Mouse (Mus musculus) limb, embryonic 15.5 days (tissue): ENCODE results near the gene Tbc1d10c. TPM values are rescaled to one million over a fixed set of nuclear protein-coding genes. Genes with fewer than 3 reads are reported as not detected.
A peak's percentile ranks its signal among the peaks of the same experiment; 100 is the strongest.

Source experiments
- ATAC-seq: fragments of 200-750 bp; cut with Nextera tagmentation; 2 replicates; pipeline ENCODE4 v1.8.0; 2017; ENCODE audit warnings: low read depth, moderate TSS enrichment; ENCODE audit not compliant: insufficient number of reproducible peaks, low FRiP score, low TSS enrichment
- H3K27ac ChIP-seq: fragments of 300-500 bp; sonication (generic); 2 replicates; pipeline ENCODE4 v1.5.1; 2015; ENCODE audit warnings: moderate library complexity, mild to moderate bottlenecking, inconsistent platforms
- H3K27me3 ChIP-seq: fragments of 300-500 bp; sonication (generic); 2 replicates; pipeline ENCODE4 v1.6.1; 2015; ENCODE audit warnings: inconsistent platforms
- H3K36me3 ChIP-seq: fragments of 300-500 bp; sonication (generic); 2 replicates; pipeline ENCODE4 v1.6.1; 2015; ENCODE audit warnings: inconsistent platforms
- H3K4me1 ChIP-seq: fragments of 300-500 bp; sonication (generic); 2 replicates; pipeline ENCODE4 v1.6.1; 2015; ENCODE audit warnings: inconsistent platforms
- H3K4me2 ChIP-seq: fragments of 300-500 bp; sonication (generic); 2 replicates; pipeline ENCODE4 v1.6.1; 2015; ENCODE audit warnings: mild to moderate bottlenecking, inconsistent platforms
- H3K4me3 ChIP-seq: fragments of 300-500 bp; sonication (generic); 2 replicates; pipeline ENCODE4 v1.5.1; 2015; ENCODE audit warnings: mild to moderate bottlenecking, inconsistent platforms
- H3K9ac ChIP-seq: fragments of 300-500 bp; sonication (generic); 2 replicates; pipeline ENCODE4 v1.6.1; 2015; ENCODE audit warnings: inconsistent platforms
- H3K9me3 ChIP-seq: fragments of 300-500 bp; sonication (generic); 2 replicates; pipeline ENCODE4 v1.6.1; 2016; ENCODE audit warnings: inconsistent platforms
- WGBS: fragments of 180-500 bp; shearing (Covaris S2); methylation state at CpG from one replicate; pipeline ENCODE4 v1.1.7; 2015; 5-methylcytosine and 5-hydroxymethylcytosine counted together
- polyA plus RNA-seq: library from polyadenylated mRNA; unstranded; fragments of >200 nt; fragmentation: Nextera tagmentation; extraction: Ambion mirVana; gene quantifications from 2 replicates; pipeline ENCODE4 v1.2.1, GENCODE M21; 2015

Tbc1d10c gene
- polyA plus RNA-seq, 1 experiment from 2014 or later, result 4.5 TPM

GRCm38 (mm10) chr19:4153232-4153654 lies 37.8 kb downstream of the Tbc1d10c start, which contains the start of gene Ptprcap:
Ptprcap (plus strand) TSS chr19:4153604.
- H3K27me3 ChIP-seq, result no peaks in the 10 kb centered on the region
- H3K4me2 ChIP-seq, result no peak within 1 kb of the TSS
- H3K4me3 ChIP-seq, result no peak within 1 kb of the TSS
- no peaks in the 10 kb centered on the region for H3K9me3 ChIP-seq
- H3K9ac ChIP-seq, result no peak within 1 kb of the TSS
- ATAC-seq, result no peak
- H3K36me3 ChIP-seq, result peaks cover 70% of the 10 kb centered on the region
- H3K4me1 ChIP-seq, result peaks cover 15% of the 10 kb centered on the region
- no peak within 1 kb of the TSS for H3K27ac ChIP-seq
- 72% methylated on average over 11 of the region's 11 CpGs for WGBS

GRCm38 (mm10) chr19:4152445-4153231 lies 38.4 kb downstream of the Tbc1d10c start:
- Histone ChIP-seq H3K27ac (no peak overlapping the region), H3K9ac (no peak overlapping the region), H3K4me2 (no peak overlapping the region), H3K36me3 (peaks cover 64% of the 10 kb centered on the region), H3K9me3 (no peaks in the 10 kb centered on the region), H3K4me1 (peaks cover 20% of the 10 kb centered on the region), H3K4me3 (no peak overlapping the region), H3K27me3 (no peaks in the 10 kb centered on the region)
- ATAC-seq, result no peak
- WGBS, result 85% methylated on average over 8 of the region's 8 CpGs

GRCm38 (mm10) chr19:4151898-4152297 lies 39.2 kb downstream of the Tbc1d10c start:
- Histone ChIP-seq H3K9ac (no peak overlapping the region), H3K27me3 (no peaks in the 10 kb centered on the region), H3K9me3 (no peaks in the 10 kb centered on the region), H3K4me3 (no peak overlapping the region), H3K4me2 (no peak overlapping the region), H3K27ac (no peak overlapping the region), H3K4me1 (peaks cover 22% of the 10 kb centered on the region), H3K36me3 (peaks cover 57% of the 10 kb centered on the region)
- 90% methylated on average over 5 of the region's 5 CpGs for WGBS
- no peak for ATAC-seq

GRCm38 (mm10) chr19:4151488-4151860 lies 39.6 kb downstream of the Tbc1d10c start:
- Histone ChIP-seq H3K9ac (no peak overlapping the region), H3K4me1 (peaks cover 22% of the 10 kb centered on the region), H3K9me3 (no peaks in the 10 kb centered on the region), H3K27ac (no peak overlapping the region), H3K4me2 (no peak overlapping the region), H3K27me3 (no peaks in the 10 kb centered on the region), H3K36me3 (peaks cover 53% of the 10 kb centered on the region), H3K4me3 (no peak overlapping the region)
- 65% methylated on average over 5 of the region's 5 CpGs for WGBS
- no peak for ATAC-seq

- no peak overlapping the region for H3K9ac ChIP-seq
- 89% methylated on average over 22 of the region's 22 CpGs for WGBS
Measured at GRCm38 (mm10) chr19:4150567-4151487, 40.3 kb downstream of the Tbc1d10c start.

GRCm38 (mm10) chr19:4149764-4150461 lies 41.2 kb downstream of the Tbc1d10c start:
- H3K4me3 ChIP-seq, result peak overlapping the region; percentile 92

More at GRCm38 (mm10) chr19:4150567-4151487, 40.3 kb downstream of the Tbc1d10c start:
- H3K9me3 ChIP-seq, result no peaks in the 10 kb centered on the region
- H3K4me3 ChIP-seq, result no peak overlapping the region
- H3K36me3 ChIP-seq, result peaks cover 46% of the 10 kb centered on the region
- H3K4me1 ChIP-seq, result peaks cover 22% of the 10 kb centered on the region
- H3K4me2 ChIP-seq, result no peak overlapping the region
- no peak overlapping the region for H3K27ac ChIP-seq
- no peaks in the 10 kb centered on the region for H3K27me3 ChIP-seq
- no peak for ATAC-seq

GRCm38 (mm10) chr19:4149283-4149682 lies 41.8 kb downstream of the Tbc1d10c start:
- H3K9ac ChIP-seq, result peak overlapping the region; percentile 90
- no peak for ATAC-seq
- no peaks in the 10 kb centered on the region for H3K27me3 ChIP-seq
- WGBS, result 85% methylated on average over 11 of the region's 11 CpGs
- H3K36me3 ChIP-seq, result peaks cover 39% of the 10 kb centered on the region
- peak overlapping the region; percentile 92 for H3K4me3 ChIP-seq
- peak overlapping the region; percentile 81 for H3K27ac ChIP-seq
- H3K4me2 ChIP-seq, result peak overlapping the region; percentile 81
- peaks cover 22% of the 10 kb centered on the region for H3K4me1 ChIP-seq
- no peaks in the 10 kb centered on the region for H3K9me3 ChIP-seq

More at GRCm38 (mm10) chr19:4149764-4150461, 41.2 kb downstream of the Tbc1d10c start:
- no peaks in the 10 kb centered on the region for H3K9me3 ChIP-seq
- H3K27ac ChIP-seq, result no peak overlapping the region
- peaks cover 39% of the 10 kb centered on the region for H3K36me3 ChIP-seq
- H3K4me1 ChIP-seq, result peaks cover 22% of the 10 kb centered on the region
- WGBS, result 93% methylated on average over 17 of the region's 17 CpGs
- no peak overlapping the region for H3K9ac ChIP-seq
- no peaks in the 10 kb centered on the region for H3K27me3 ChIP-seq
- H3K4me2 ChIP-seq, result peak overlapping the region; percentile 81
- no peak for ATAC-seq

- peak; percentile 20 for ATAC-seq
- H3K27me3 ChIP-seq, result no peaks in the 10 kb centered on the region
- H3K4me1 ChIP-seq, result peaks cover 22% of the 10 kb centered on the region
- peaks cover 38% of the 10 kb centered on the region for H3K36me3 ChIP-seq
- WGBS, result 2% methylated on average over 8 of the region's 8 CpGs
- H3K27ac ChIP-seq, result peak overlapping the region; percentile 81
- no peaks in the 10 kb centered on the region for H3K9me3 ChIP-seq
- peak overlapping the region; percentile 92 for H3K4me3 ChIP-seq
- H3K4me2 ChIP-seq, result peak overlapping the region; percentile 81
- H3K9ac ChIP-seq, result peak overlapping the region; percentile 90
Measured at GRCm38 (mm10) chr19:4148819-4149218, 42.3 kb downstream of the Tbc1d10c start.

GRCm38 (mm10) chr19:4148491-4148806 lies 42.6 kb downstream of the Tbc1d10c start, which contains the start of gene Coro1b:
Coro1b (plus strand) TSS chr19:4148619.
- peak within 1 kb of the TSS; percentile 90 for H3K9ac ChIP-seq
- H3K4me3 ChIP-seq, result peak within 1 kb of the TSS; percentile 92
- peak within 1 kb of the TSS; percentile 81 for H3K27ac ChIP-seq
- peak; percentile 92 for ATAC-seq
- peaks cover 34% of the 10 kb centered on the region for H3K36me3 ChIP-seq
- H3K4me2 ChIP-seq, result peak within 1 kb of the TSS; percentile 81
- peaks cover 22% of the 10 kb centered on the region for H3K4me1 ChIP-seq
- no peaks in the 10 kb centered on the region for H3K27me3 ChIP-seq
- no peaks in the 10 kb centered on the region for H3K9me3 ChIP-seq
- WGBS, result under 1% methylated on average over 33 of the region's 33 CpGs

- no peak for ATAC-seq
- 40% methylated on average over 9 of the region's 9 CpGs for WGBS
- H3K4me1 ChIP-seq, result peaks cover 22% of the 10 kb centered on the region
- peaks cover 29% of the 10 kb centered on the region for H3K36me3 ChIP-seq
- H3K27ac ChIP-seq, result peak overlapping the region; percentile 28
- no peaks in the 10 kb centered on the region for H3K27me3 ChIP-seq
- peak overlapping the region; percentile 92 for H3K4me3 ChIP-seq
- peak overlapping the region; percentile 81 for H3K4me2 ChIP-seq
- H3K9ac ChIP-seq, result peak overlapping the region; percentile 90; the same call in 1 of the 2 replicates
- no peaks in the 10 kb centered on the region for H3K9me3 ChIP-seq
Measured at GRCm38 (mm10) chr19:4147782-4148490, 43.1 kb downstream of the Tbc1d10c start.

- 48% methylated on average over 3 of the region's 3 CpGs for WGBS
- no peak overlapping the region for H3K9ac ChIP-seq
- H3K4me2 ChIP-seq, result no peak overlapping the region
- no peak overlapping the region for H3K27ac ChIP-seq
- H3K27me3 ChIP-seq, result no peaks in the 10 kb centered on the region
- no peak for ATAC-seq
- H3K4me1 ChIP-seq, result peaks cover 22% of the 10 kb centered on the region
- H3K4me3 ChIP-seq, result no peak overlapping the region
- H3K9me3 ChIP-seq, result no peaks in the 10 kb centered on the region
- H3K36me3 ChIP-seq, result peaks cover 21% of the 10 kb centered on the region
Measured at GRCm38 (mm10) chr19:4147022-4147405, 44.1 kb downstream of the Tbc1d10c start.
